Mouse (Mus musculus) lung, postnatal 10 days (tissue): ENCODE results near the gene Pold4.

Source experiments
- DNase-seq: peaks from one replicate; pipeline ENCODE4 v3.0.0; 2021

Pold4 gene

DNA sequence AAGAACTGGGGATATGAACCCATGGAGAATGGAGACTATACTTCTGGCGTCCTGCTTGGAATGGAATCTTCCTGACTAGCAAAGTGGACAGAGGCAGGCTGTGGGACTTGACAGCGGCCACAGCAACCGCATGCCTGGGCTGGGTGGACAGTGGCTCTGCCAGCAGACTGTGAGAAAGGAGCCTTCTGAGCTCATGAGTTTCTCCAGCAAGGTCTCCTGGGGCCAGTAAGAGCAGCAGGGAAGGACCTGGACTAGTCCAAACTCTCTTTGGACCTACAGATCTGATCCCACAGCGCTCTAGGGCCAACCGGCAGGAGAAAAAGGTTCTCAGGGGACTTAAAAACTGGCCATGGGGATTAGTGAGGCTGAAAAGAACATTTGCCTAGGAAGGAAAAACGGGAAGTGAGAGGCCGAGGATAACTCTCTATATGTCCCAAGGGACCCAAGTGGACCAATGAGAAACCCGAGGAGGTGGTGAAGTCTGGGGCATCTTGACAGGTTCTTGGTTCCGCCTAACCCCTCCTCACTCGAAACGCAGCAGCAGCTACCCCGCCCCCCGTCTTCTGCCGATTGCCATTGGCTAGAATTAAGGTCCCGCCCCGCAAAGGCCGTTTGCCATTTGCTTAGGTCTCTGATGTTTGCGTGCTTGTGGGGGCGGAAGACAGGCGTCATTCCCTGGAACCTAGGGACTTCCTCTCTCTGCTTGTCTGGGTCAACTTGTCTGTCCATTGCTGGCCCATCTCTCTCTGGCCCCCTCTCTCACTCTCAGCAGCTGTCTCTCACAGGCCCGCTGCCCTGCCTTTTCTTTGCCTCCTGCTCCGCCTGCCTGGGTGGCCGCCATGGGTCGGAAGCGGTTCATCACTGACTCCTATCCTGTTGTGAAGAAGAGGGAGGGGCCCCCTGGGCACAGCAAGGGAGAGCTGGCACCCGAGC lies at the start of gene Pold4:
TSS of gene Pold4 (plus strand) at position 647 of the 933 bp plus-strand sequence.
- DNase-seq: peak; percentile 99

- no peak for DNase-seq
Measured at GRCm38 (mm10) chr19:4183689-4184088, 48.0 kb upstream of the Pold4 start.

DNA sequence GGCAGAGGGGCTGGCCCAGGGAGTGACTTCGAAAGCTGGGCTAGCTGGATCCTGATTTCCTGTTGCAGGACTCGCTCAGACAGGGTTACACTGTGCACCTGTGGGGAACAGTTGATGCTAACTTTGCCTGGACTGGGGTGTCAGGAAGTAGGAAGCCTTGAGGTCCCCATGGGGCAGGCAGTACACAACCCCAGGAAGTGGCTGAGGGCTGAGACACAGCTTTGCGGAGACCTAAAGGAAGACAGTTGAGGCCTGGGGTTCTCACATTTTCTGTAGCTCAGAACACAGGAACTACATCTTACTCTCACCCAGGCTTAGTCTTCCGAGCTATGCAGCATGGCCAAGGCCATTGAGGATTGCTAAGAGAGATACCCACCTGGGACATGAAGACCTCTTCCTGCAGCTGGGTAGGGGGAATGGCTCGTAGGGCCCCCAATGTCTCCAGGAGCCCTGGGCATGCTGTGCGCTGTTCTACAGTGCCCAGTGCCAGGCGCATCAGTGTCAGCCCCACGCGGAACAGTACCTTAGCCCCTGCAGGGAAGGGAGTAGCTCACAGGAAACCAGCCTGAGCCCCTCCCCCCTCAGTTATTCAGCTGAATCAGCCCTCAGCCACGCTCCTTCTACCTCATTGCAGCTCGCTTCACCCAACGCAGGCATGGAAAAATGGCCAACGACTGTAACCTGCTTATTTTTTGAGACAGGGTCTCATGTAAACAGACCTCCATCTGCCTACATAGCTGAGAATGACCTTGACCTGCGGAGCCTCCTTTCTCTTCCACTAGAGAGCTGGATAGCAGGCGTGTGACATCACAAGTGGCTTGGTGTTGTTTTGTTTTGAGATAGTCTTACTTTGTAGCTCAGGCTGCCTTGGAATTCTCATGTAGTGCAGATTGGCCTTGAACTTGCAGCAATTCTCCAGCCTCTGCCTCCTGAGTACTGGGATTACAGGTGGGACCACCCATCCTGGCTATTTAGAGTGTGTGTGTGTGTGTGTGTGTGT lies 46.4 kb upstream of the Pold4 start:
- peak; percentile 56 for DNase-seq

- no peak for DNase-seq
Measured at GRCm38 (mm10) chr19:4187303-4187702, 44.4 kb upstream of the Pold4 start.

GRCm38 (mm10) chr19:4189051-4189620 lies 42.6 kb upstream of the Pold4 start:
- no peak for DNase-seq

DNA sequence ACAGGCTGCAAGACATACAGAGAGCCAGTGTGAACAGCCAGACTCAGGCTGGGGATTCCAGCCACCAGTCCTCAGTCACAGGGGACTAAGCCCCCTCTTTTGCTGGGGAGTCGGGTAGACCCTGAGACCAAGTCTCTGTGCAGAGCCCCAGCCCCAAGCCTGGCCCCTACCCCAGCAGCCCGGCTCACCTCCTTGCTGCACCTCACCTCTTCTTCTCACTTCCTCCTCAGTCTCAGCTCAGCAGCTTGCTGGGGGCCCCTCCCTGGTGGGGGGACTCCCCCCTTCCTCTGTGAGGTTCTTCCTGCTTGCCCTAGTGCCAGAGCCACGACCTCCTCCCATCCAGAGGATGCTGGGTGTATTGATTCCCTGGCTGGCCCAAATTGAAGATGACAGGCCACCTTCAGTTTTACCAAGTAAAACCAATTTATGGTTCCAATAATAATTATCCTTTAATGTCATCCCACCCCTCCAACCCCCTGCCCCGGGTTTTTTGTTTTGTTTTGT lies 40.8 kb upstream of the Pold4 start, which contains the start of gene Tbc1d10c:
TSS of gene Tbc1d10c (minus strand) at position 454 of the 504 bp plus-strand sequence.
- DNase-seq: peak; percentile 68

GRCm38 (mm10) chr19:4191528-4192250 lies 40.0 kb upstream of the Pold4 start, which contains the start of gene Ppp1ca:
TSS of gene Ppp1ca (plus strand) at chr19:4192065.
- peak; percentile 98 for DNase-seq

DNA sequence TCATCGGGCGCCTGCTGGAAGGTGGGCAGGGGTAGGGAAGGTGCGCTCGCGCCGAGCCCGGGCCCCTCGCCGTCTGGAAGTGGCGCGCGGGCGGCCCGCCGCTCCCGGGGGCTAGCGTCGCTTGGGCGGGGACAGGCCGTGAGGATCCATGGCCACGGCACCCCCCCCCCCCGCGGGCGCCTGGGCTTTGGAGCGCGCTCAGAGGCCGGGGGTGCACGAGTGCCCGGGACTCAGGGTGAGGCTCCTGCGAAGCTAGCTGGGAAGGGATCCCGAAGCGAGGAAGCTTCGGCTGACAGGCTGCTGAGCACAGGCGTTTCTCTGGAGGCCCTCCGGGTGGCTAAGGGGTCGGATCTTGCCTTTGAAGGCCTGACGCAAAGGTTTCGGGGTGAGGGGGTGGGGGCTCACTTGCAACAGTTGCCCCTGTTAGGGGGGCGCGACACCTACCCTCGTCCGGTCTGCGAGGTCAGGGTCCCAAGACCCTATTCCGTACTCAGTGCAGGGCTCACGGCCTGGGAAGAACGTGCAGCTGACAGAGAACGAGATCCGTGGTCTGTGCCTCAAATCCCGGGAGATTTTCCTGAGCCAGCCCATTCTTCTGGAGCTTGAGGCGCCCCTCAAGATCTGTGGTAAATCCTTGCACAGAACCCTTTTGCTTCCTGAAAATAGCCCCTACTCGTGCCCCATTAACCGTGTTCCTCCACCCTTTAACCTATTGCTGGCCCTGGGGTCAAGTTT lies 39.3 kb upstream of the Pold4 start:
- no peak for DNase-seq

- DNase-seq: no peak
Measured at GRCm38 (mm10) chr19:4193129-4193528, 38.6 kb upstream of the Pold4 start.

- DNase-seq: no peak
Measured at GRCm38 (mm10) chr19:4194021-4194724, 37.5 kb upstream of the Pold4 start.

DNA sequence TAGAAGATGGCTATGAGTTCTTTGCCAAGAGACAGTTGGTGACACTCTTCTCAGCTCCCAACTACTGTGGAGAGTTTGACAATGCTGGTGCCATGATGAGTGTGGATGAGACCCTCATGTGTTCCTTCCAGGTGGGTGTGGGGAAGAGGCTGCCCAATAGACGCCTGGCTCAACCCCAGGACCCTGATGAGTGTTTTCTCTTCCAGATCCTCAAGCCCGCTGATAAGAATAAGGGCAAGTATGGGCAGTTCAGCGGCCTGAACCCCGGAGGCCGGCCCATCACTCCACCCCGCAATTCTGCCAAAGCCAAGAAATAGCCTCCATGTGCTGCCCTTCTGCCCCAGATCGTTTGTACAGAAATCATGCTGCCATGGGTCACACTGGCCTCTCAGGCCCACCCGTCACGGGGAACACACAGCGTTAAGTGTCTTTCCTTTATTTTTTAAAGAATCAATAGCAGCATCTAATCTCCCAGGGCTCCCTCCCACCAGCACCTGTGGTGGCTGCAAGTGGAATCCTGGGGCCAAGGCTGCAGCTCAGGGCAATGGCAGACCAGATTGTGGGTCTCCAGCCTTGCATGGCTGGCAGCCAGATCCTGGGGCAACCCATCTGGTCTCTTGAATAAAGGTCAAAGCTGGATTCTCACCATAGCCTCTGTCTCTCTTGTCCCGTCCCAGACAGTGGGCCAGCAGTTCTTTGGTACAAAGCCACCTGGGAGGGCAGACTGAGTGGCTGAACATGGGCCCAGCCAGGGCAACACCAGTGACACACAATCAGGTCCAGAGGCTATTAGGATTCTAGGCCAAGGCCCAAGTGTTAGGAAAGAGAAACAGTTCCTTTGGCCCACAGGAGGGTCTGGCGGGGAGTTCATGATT lies 36.7 kb upstream of the Pold4 start:
- no peak for DNase-seq

DNA sequence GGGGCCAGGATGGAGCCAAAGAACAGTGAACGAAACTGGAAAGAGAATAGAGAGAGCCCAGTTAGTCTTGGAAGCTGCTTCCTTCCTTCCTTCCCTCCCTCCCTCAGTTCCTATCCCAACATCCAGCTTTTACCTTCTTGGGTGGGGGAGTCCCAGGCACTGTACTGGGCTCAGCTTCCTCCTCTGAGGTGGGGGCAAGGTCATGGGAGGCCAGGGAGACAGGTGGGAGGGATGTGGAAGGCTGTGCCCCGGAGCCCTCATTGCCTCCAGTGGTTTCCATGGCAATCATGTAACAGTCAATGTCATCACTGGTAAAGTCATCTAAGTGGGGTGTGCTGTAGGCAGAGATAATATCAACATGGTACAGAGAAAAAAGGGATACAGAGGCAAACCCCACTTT lies 35.7 kb upstream of the Pold4 start:
- DNase-seq: no peak

DNA sequence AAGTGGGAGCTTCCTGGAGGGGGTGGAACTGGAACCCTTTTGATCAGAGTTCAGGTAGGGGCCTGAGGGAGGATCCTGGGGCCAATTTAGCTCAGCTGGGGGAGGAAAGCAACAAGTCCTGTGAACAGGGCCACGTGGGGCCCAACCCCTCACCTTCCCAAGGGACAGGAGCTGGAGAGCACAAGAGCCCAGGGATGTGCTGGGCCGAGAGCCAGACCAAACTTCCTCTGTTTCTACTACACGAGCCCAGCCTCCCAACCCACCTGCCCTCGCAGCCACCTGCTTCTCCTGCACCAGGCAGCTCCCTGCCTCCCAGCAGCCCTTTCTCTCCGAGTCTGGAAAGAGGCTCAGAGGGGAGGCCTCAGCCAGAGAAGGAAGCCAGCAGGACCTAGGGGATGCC lies 35.2 kb upstream of the Pold4 start:
- no peak for DNase-seq

- DNase-seq: no peak
Measured at GRCm38 (mm10) chr19:4197180-4197579, 34.5 kb upstream of the Pold4 start.

DNA sequence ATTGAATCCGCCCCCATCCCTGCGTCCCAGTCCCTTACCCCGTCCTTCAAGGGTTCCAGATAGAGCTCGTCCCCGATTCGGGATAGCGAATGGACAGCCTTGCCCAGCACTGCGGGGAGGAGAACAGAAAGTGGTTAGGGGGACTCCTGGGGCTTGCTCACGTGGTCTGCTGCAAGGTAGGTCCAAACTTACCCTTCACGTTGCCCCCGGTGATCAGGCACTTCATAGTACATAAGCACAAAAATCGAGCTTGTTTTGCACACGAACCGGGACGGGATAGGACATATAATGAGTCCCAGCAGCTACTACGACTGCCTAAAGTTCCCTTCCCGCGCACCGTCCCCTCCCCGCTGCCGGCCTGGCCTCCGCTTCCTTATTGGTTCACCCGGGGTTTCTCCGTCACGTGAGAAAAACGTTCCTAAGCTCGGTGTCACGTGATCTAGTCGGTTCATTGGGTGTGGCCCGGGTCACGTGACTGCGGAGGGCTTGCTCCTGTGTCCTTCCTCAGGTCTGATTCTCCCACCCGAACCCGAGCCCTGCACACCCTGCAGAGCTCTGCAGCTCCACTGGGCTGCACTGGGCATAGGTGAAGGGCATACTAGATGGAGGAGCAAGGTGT lies 30.3 kb upstream of the Pold4 start, which contains the start of gene Rad9a:
TSS of gene Rad9a (minus strand) at position 372 of the 619 bp plus-strand sequence.
- DNase-seq: peak; percentile 99

DNA sequence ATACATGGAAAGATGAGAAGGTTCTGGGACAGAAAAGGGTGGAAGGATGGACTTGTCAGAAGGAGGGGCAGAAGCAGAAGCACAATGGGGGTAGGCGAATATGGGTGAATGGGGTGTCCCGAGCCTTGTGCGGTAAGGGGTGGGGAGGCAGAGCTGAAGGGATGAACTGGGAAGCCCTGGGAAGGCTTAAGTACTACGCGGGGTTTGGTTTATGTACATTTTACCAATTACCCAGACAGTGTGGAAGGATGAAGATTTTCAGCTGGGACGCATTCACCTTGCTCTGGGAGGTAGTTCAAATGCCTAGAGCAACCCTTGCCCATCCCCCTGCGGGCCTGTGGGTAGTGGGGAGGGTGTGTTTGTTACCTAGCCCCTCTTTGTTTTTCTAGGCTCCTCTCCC lies 29.6 kb upstream of the Pold4 start:
- no peak for DNase-seq

DNA sequence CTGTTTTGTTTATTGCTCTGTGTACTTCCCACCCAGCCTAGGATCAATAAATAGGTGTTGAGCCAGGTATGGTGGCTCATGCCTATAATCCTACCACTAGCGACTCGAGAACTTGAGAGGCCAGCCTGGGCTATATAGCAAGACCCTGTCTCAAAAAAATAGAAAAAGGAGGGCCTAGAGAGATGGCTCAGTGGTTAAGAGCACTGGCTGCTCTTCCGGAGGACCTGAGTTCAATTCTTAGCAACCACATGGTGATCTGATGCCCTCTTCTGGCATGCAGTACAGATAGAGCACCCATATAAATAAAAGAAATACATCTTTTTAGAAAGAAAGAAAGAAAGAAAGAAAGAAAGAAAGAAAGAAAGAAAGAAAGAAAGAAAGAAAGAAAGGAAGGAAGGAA lies 28.6 kb upstream of the Pold4 start:
- DNase-seq: no peak

GRCm38 (mm10) chr19:4203604-4204326 lies 27.9 kb upstream of the Pold4 start:
- DNase-seq: peak; percentile 57
